Mouse (Mus musculus): Measurements from ENCODE around the gene Ppil6. TPM values are rescaled to one million over a fixed set of nuclear protein-coding genes. Genes with fewer than 3 reads are reported as not detected.
"Not testable (repeated sequence)": the region's sequence is repeated elsewhere in the genome, so short reads cannot be mapped to it uniquely, and the experiment has no call there.

Gene Ppil6
- polyA plus RNA-seq, 1 experiment from 2014 or later = 0.55 TPM

DNA sequence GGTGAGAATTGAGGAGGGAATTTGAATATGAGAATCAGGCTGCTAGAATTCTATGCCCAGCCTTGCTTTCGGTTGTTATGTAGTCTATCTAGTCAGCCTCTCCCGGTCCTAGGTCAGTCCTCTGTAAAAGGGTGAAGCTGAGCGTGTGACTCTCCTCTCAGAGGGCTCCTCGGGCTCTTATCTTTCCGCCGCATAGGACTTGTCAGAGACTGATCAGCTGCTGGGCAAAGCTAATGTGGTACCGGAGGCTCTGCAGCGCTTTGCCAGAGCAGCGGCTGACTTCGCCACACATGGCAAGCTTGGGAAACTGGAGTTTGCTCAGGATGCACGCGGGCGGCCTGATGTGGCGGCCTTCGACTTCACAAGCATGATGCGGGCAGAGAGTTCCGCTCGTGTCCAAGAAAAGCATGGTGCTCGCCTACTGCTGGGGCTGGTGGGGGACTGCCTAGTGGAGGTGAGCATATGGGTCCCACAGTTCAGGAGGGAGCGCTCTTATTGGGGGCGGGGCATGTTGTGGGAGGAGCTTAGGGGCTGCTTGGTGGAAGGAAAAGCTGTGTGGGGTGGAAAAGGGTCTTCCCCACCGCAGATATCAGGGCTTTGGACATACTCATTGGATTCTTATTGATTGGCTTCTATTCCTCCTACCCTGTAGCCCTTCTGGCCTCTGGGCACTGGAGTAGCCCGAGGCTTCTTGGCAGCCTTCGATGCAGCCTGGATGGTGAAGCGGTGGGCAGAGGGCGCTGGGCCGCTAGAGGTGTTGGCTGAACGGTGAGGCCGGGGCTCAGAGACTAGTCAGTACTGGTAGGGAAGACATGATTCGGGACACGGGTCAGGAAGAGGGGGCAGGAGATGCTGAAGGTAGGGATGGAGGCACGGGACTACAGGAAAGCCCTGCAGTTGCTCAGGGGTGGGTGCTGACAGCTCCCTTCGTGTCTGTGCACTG, 9.0 kb upstream of the Ppil6 start:
- Histone ChIP-seq H3K4me3 (no peak overlapping the region), H3K9ac (no peak overlapping the region), H3K27me3 (no peaks in the 10 kb centered on the region), H3K9me3 (no peaks in the 10 kb centered on the region), H3K4me2 (replicated peaks) (no peak overlapping the region), H3K27ac (no peak overlapping the region), H3K36me3 (peaks cover 68% of the 10 kb centered on the region), H3K4me1 (peaks cover 6% of the 10 kb centered on the region)
- ATAC-seq (ENCODE audit: insufficient number of reproducible peaks, insufficient read depth, low FRiP score, low TSS enrichment) = no peak
- WGBS = 72% methylated on average over 33 of the region's 33 CpGs

- Histone ChIP-seq H3K9ac (no peak overlapping the region), H3K36me3 (peaks cover 80% of the 10 kb centered on the region), H3K27ac (no peak overlapping the region), H3K27me3 (no peaks in the 10 kb centered on the region), H3K9me3 (no peaks in the 10 kb centered on the region), H3K4me1 (peaks cover under 1% of the 10 kb centered on the region), H3K4me2 (replicated peaks) (no peak overlapping the region), H3K4me3 (no peak overlapping the region)
- WGBS = 87% methylated on average over 7 of the region's 7 CpGs
- ATAC-seq (ENCODE audit: insufficient number of reproducible peaks, insufficient read depth, low FRiP score, low TSS enrichment) = no peak
Measured at GRCm38 (mm10) chr10:41482446-41482845, 7.8 kb upstream of the Ppil6 start.

DNA sequence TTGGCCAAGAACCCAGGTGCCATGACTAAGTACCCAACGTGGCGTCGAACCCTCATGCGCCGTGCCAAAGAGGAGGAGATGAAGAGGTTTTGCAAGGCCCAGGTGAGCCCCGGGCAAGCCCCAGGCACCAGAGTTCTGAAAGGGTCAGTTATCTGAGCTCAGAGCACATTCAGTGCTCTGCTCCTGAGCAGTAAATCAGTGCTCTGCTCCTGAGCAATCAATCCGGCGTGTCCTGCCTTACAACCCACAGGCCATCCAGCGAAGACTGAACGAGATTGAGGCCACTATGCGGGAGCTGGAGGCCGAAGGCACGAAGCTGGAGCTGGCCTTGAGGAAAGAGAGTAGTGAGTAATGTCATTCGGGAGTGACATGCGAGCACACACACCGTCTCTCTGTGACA, 4.5 kb upstream of the Ppil6 start:
- H3K36me3 ChIP-seq = peaks cover 70% of the 10 kb centered on the region
- no peak for ATAC-seq (ENCODE audit: insufficient number of reproducible peaks, insufficient read depth, low FRiP score, low TSS enrichment)
- H3K27ac ChIP-seq = no peak overlapping the region
- H3K9ac ChIP-seq = no peak overlapping the region
- no peaks in the 10 kb centered on the region for H3K9me3 ChIP-seq
- peaks cover 17% of the 10 kb centered on the region for H3K4me1 ChIP-seq
- H3K4me2 ChIP-seq (replicated peaks) = no peak overlapping the region
- no peak overlapping the region for H3K4me3 ChIP-seq
- 91% methylated on average over 16 of the region's 16 CpGs for WGBS
- H3K27me3 ChIP-seq = no peaks in the 10 kb centered on the region

GRCm38 (mm10) chr10:41486506-41487170, 3.6 kb upstream of the Ppil6 start:
- peaks cover 67% of the 10 kb centered on the region for H3K36me3 ChIP-seq
- no peak overlapping the region for H3K4me3 ChIP-seq
- H3K27me3 ChIP-seq = no peaks in the 10 kb centered on the region
- peaks cover 17% of the 10 kb centered on the region for H3K4me1 ChIP-seq
- no peak for ATAC-seq (ENCODE audit: insufficient number of reproducible peaks, insufficient read depth, low FRiP score, low TSS enrichment)
- no peak overlapping the region for H3K9ac ChIP-seq
- no peaks in the 10 kb centered on the region for H3K9me3 ChIP-seq
- WGBS = 89% methylated on average over 14 of the region's 14 CpGs
- H3K27ac ChIP-seq = no peak overlapping the region
- no peak overlapping the region for H3K4me2 ChIP-seq (replicated peaks)

- peaks cover 44% of the 10 kb centered on the region for H3K36me3 ChIP-seq
- H3K27me3 ChIP-seq = no peaks in the 10 kb centered on the region
- H3K4me1 ChIP-seq = peaks cover 17% of the 10 kb centered on the region
- WGBS = 48% methylated on average over 7 of the region's 7 CpGs
- no peaks in the 10 kb centered on the region for H3K9me3 ChIP-seq
- H3K4me2 ChIP-seq (replicated peaks) = peak overlapping the region; percentile 99
- H3K4me3 ChIP-seq = peak overlapping the region; percentile 65
- no peak for ATAC-seq (ENCODE audit: insufficient number of reproducible peaks, insufficient read depth, low FRiP score, low TSS enrichment)
- H3K9ac ChIP-seq = peak overlapping the region; percentile 79
- H3K27ac ChIP-seq = no peak overlapping the region
Measured at GRCm38 (mm10) chr10:41488877-41489276, 1.4 kb upstream of the Ppil6 start.

DNA sequence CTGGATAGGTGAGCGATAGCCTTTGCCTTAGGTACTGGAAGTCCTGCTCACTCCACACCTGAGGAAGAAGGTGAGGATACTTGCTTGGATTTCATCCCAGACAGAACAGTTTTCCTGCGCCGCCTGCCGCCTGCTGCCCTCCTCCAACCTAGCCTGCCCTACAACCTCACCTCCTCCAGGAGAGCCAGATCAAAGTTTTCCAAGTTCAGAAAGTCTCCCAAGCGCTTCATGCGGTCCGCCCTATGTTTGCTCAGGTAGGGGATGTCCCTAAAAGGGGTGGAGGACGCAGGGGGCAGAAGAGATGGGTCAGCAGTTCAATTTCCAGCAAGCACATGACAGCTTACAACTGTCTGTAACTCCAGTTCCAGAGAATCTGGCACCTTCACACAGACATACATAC, 945 bp upstream of the Ppil6 start:
- peaks cover 17% of the 10 kb centered on the region for H3K4me1 ChIP-seq
- 29% methylated on average over 8 of the region's 8 CpGs for WGBS
- peak overlapping the region; percentile 65 for H3K4me3 ChIP-seq
- no peak for ATAC-seq (ENCODE audit: insufficient number of reproducible peaks, insufficient read depth, low FRiP score, low TSS enrichment)
- H3K9me3 ChIP-seq = no peaks in the 10 kb centered on the region
- H3K4me2 ChIP-seq (replicated peaks) = peak overlapping the region; percentile 99
- H3K27ac ChIP-seq = no peak overlapping the region
- H3K9ac ChIP-seq = peak overlapping the region; percentile 79
- H3K27me3 ChIP-seq = no peaks in the 10 kb centered on the region
- H3K36me3 ChIP-seq = peaks cover 40% of the 10 kb centered on the region

DNA sequence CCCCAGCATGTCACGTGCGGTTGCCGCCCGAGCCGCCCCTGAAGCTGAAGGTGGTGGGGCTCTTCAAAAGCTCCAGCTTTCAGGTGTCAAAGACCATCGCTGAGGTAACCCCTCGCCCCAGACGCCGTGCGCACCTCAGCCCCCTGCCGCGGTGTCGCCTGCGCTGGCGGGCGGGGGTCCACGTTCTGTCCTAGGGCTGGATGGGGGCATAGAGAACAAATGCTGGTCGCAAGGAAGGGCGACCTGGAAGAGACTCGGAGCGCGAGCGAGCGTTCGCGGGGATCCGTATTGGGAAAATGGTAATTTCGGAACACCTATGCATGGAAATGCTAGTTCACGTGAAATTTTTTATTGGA, 257 bp downstream of the Ppil6 start:
- Histone ChIP-seq H3K4me2 (replicated peaks) (peak overlapping the region; percentile 99), H3K27me3 (no peaks in the 10 kb centered on the region), H3K4me3 (peak overlapping the region; percentile 65), H3K36me3 (peaks cover 28% of the 10 kb centered on the region), H3K4me1 (peaks cover 17% of the 10 kb centered on the region), H3K27ac (no peak overlapping the region), H3K9ac (peak overlapping the region; percentile 54), H3K9me3 (no peaks in the 10 kb centered on the region)
- no peak; the same call in 1 of the 2 replicates for ATAC-seq (ENCODE audit: insufficient number of reproducible peaks, insufficient read depth, low FRiP score, low TSS enrichment)
- under 1% methylated on average over 29 of the region's 29 CpGs for WGBS

- no peak overlapping the region for H3K27ac ChIP-seq
- H3K9me3 ChIP-seq = no peaks in the 10 kb centered on the region
- H3K27me3 ChIP-seq = no peaks in the 10 kb centered on the region
- peaks cover 17% of the 10 kb centered on the region for H3K4me1 ChIP-seq
- H3K4me2 ChIP-seq (replicated peaks) = no peak overlapping the region
- H3K4me3 ChIP-seq = no peak overlapping the region
- WGBS = 46% methylated on average over 4 of the region's 4 CpGs
- no peak overlapping the region for H3K9ac ChIP-seq
- ATAC-seq (ENCODE audit: insufficient number of reproducible peaks, insufficient read depth, low FRiP score, low TSS enrichment) = no peak
- peaks cover 22% of the 10 kb centered on the region for H3K36me3 ChIP-seq
Measured at GRCm38 (mm10) chr10:41491111-41491510, 872 bp downstream of the Ppil6 start.

DNA sequence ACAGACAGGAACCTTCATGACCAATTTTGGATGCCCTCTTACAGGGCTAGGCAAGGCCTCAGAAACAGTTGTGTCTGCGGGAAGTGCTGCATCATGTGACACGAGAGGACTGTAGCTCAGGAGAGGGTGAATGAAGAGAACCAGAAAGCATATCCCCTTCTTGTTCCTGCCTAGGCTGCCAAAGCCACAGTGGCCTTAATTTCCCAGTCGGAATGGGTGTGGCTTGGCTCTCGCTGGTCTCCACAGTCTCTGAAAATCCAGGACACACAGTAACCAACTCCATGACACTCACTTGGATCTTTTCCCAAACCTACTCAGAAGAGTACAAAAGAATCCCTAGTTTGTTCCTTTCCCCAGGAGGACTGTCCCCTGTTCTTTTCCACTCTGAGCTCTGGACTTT, 10.7 kb downstream of the Ppil6 start:
- WGBS = 70% methylated on average over 4 of the region's 4 CpGs
- Histone ChIP-seq H3K4me3 (no peak overlapping the region), H3K36me3 (no peaks in the 10 kb centered on the region), H3K4me1 (no peaks in the 10 kb centered on the region), H3K9me3 (no peaks in the 10 kb centered on the region), H3K27ac (no peak overlapping the region), H3K9ac (no peak overlapping the region), H3K4me2 (replicated peaks) (no peak overlapping the region), H3K27me3 (no peaks in the 10 kb centered on the region)
- ATAC-seq (ENCODE audit: insufficient number of reproducible peaks, insufficient read depth, low FRiP score, low TSS enrichment) = no peak

DNA sequence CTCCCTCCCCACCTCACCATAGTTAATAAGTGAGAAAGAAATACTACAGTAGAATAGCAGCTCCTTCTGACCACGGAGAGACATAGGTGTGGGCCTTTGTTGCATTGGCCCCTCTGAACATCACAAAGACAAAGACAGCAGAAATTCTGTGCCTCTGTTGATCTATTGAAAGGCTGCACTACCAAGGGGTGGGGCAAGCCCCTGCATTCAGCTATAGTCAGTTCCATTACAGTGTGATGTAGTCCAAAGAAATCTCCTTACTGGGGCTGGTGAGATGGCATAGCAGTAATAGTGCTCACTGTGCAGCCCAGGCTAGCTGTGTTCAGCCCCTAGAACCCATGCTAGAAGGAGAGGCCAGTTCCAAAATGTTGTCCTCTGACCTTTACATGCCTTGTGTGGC, 14.8 kb downstream of the Ppil6 start:
- no peaks in the 10 kb centered on the region for H3K36me3 ChIP-seq
- H3K9ac ChIP-seq = no peak overlapping the region
- no peak overlapping the region for H3K4me3 ChIP-seq
- no peaks in the 10 kb centered on the region for H3K27me3 ChIP-seq
- H3K27ac ChIP-seq = no peak overlapping the region
- WGBS = 94% methylated on average over 1 of the region's 1 CpGs
- H3K4me2 ChIP-seq (replicated peaks) = no peak overlapping the region
- ATAC-seq (ENCODE audit: insufficient number of reproducible peaks, insufficient read depth, low FRiP score, low TSS enrichment) = no peak
- H3K4me1 ChIP-seq = no peaks in the 10 kb centered on the region
- no peaks in the 10 kb centered on the region for H3K9me3 ChIP-seq

DNA sequence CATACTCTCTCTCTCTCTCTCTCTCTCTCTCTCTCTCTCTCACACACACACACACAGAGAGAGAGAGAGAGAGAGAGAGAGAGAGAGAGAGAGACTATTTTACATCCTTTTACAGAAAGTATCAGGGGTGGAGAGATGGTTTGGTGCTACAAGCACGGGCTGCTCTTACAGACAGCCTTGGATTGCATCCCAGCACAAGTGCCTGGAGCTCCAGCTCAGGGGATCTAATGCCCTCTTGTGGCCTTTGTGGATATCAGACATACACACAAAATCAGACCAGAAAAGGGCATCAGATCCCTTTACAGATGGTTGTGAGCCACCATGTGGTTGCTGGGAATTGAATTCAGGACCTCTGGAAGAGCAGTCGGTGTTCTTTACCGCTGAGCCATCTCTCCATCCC, 15.2 kb downstream of the Ppil6 start:
- not testable (repeated sequence) for H3K9ac ChIP-seq; H3K27ac ChIP-seq; H3K4me2 ChIP-seq (replicated peaks); H3K36me3 ChIP-seq; ATAC-seq (ENCODE audit: insufficient number of reproducible peaks, insufficient read depth, low FRiP score, low TSS enrichment); H3K9me3 ChIP-seq; H3K4me3 ChIP-seq; H3K27me3 ChIP-seq; H3K4me1 ChIP-seq
- WGBS = 1% methylated on average over 3 of the region's 3 CpGs

DNA sequence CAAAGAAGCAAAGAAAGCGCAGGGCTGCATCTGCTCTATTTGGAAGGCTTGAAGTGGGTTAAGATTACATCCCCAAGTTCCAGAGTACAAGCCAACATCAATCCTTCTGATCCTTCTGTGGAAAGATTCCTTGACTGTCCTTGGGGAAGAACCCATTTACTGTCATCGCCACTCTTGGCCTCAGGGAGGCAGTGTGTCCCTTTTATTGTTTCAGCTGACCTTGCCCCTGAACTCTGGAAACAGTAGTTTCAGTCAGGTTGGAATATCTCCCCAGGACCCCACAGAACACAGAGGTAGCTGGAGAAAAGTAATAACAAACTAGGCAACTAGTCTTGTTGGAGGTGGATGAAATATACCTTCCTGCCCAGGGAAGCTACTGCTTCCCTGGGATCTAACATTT, 18.9 kb downstream of the Ppil6 start:
- no peak for ATAC-seq (ENCODE audit: insufficient number of reproducible peaks, insufficient read depth, low FRiP score, low TSS enrichment)
- Histone ChIP-seq H3K4me1 (no peaks in the 10 kb centered on the region), H3K36me3 (no peaks in the 10 kb centered on the region), H3K9me3 (no peaks in the 10 kb centered on the region), H3K27me3 (no peaks in the 10 kb centered on the region), H3K27ac (no peak overlapping the region), H3K9ac (no peak overlapping the region), H3K4me2 (replicated peaks) (no peak overlapping the region), H3K4me3 (no peak overlapping the region)
- WGBS = 28% methylated on average over 2 of the region's 2 CpGs
